Mouse (Mus musculus) cerebellum, adult 2 months (tissue): ENCODE data around the gene Dalrd3. TPM values are rescaled to one million over a fixed set of nuclear protein-coding genes. Genes with fewer than 3 reads are reported as not detected.

Source experiments
- DNase-seq, 2 experiments: peaks; one replicate each; pipeline ENCODE4 v3.0.0; 2021
- H3K27ac ChIP-seq: fragments of 200-500 bp; 2 replicates; pipeline ENCODE4 v1.5.1; 2012; ENCODE audit warnings: low read length, control low read depth, inconsistent platforms; ENCODE audit not compliant: insufficient read depth
- H3K27me3 ChIP-seq: fragments of 200-500 bp; 2 replicates; pipeline ENCODE4 v1.6.1; 2012; ENCODE audit warnings: inconsistent platforms, mild to moderate bottlenecking, low read length, moderate library complexity; ENCODE audit not compliant: control insufficient read depth, insufficient read depth
- H3K4me1 ChIP-seq: fragments of 200-500 bp; 2 replicates; pipeline ENCODE4 v1.6.1; 2011; ENCODE audit warnings: low read length; ENCODE audit not compliant: control insufficient read depth, insufficient read depth
- H3K4me3 ChIP-seq: fragments of 200-500 bp; replicated peaks from 2 replicates; pipeline ENCODE3; 2011; ENCODE audit warnings: mild to moderate bottlenecking, low read depth, low read length, control low read depth; ENCODE audit not compliant: insufficient read depth
- CTCF ChIP-seq: fragments of 200-500 bp; IDR thresholded peaks from 2 replicates; pipeline ENCODE4 v1.5.1; 2011; ENCODE audit warnings: low read depth, mild to moderate bottlenecking, control low read depth, low read length, moderate library complexity, borderline replicate concordance; ENCODE audit not compliant: insufficient read depth
- POLR2A ChIP-seq: fragments of 200-500 bp; IDR thresholded peaks from 2 replicates; pipeline ENCODE4 v1.6.1; 2011; ENCODE audit warnings: low read length, control low read depth, borderline replicate concordance; ENCODE audit not compliant: insufficient read depth
- WGBS: fragments of 180-500 bp; shearing (Covaris S2); methylation state at CpG from one replicate; pipeline ENCODE4 v1.1.7; 2018; 5-methylcytosine and 5-hydroxymethylcytosine counted together
- polyA plus RNA-seq: library from polyadenylated mRNA; depleted of rRNA; stranded (reverse); fragments of >200 nt; gene quantifications from 2 replicates; pipeline ENCODE4 v1.2.3, GENCODE M21; 2012

Gene Dalrd3
- polyA plus RNA-seq, 1 experiment: 215 TPM

DNA sequence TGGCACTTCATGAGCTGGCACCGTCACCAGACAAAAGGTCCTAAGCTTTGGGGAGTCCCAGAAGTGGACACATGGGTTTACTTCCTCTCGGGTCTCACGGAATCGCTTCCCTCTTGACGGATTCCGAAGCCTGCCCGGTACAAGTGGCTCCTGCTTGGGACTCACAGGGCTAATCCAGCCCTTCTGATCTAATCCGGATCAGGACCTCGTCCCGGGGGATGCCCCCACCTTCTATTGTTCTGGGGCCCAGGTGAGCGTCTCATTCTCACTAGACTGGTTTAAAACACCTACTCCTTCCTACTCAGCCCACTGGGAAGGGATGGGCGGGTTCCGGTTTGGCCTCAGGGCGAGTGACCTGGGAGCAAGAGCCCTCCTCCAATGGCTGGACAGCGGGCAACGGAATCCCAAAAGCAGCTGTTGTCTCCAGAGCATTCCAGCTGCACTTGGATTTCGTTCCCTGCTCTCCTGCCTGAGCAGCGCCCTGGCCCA, 1.7 kb upstream of the Dalrd3 start:
- H3K27ac ChIP-seq: peak overlapping the region; percentile 57; the same call in 1 of the 2 replicates
- no peak for TF ChIP-seq CTCF
- 14% methylated on average over 18 of the region's 18 CpGs for WGBS
- no peaks in the 10 kb centered on the region for H3K27me3 ChIP-seq
- peak overlapping the region; percentile 92 for H3K4me3 ChIP-seq
- no peak for DNase-seq
- peaks cover 8% of the 10 kb centered on the region for H3K4me1 ChIP-seq

DNA sequence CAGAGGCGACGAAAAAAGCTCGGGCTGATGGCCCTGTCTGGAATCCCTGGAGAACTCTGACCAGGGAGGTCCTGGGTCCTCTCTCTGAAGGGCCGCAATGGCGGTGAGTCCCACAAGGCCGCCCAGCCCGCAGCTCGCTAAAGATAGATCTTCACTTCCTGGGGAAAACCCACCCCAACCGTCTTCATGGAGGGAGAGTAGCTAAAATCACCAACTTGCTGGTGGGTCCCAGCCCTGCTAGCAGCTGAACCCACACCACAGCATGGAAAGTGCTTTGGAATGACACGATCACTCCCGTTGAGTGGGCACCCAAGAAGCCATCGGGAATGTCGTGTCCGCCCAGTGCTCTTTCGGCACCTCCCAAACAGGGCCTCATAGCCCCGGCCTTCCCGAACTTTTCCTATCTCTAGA, 1.2 kb upstream of the Dalrd3 start:
- no peak for DNase-seq
- Histone ChIP-seq H3K4me1 (peaks cover 8% of the 10 kb centered on the region), H3K27ac (no peak overlapping the region), H3K27me3 (no peaks in the 10 kb centered on the region), H3K4me3 (no peak overlapping the region)
- TF ChIP-seq POLR2A (no peak), CTCF (no peak)
- 81% methylated on average over 17 of the region's 17 CpGs for WGBS

DNA sequence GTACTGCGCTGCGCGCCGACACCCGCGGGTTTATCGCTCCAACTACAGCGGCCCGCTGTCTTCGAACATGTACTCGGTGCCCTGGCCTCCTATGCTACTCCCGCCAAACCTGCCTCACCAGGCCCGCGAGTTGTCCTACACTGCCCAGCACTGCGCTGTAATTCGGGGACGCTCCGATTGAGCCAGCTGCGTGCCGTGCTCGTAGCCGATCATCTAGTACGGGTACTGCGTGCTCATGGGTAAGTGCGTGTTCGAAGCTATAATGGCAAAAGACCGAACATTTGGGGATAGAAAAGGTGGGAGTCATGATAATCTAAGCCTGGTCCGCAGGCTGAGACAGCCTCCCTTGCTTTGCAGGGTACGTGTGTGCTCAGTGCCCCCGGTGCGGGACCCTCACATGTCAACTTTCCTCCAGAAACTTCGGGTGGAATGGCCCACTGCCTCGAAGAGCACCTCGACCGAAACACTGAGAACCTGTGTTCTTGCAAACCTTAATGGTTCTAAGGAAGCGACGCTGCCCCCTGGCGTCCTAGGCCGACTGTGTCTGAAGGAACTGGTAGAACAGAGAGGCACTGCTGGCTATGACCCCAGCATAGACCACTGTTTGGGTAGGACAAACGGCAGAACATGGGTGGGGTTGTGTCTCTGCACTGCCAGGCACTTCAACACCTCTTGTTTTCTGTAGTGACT, 666 bp downstream of the Dalrd3 start:
- Histone ChIP-seq H3K4me1 (peaks cover 8% of the 10 kb centered on the region), H3K27ac (no peak overlapping the region)
- TF ChIP-seq CTCF (peak; percentile 67), POLR2A (no peak)

DNA sequence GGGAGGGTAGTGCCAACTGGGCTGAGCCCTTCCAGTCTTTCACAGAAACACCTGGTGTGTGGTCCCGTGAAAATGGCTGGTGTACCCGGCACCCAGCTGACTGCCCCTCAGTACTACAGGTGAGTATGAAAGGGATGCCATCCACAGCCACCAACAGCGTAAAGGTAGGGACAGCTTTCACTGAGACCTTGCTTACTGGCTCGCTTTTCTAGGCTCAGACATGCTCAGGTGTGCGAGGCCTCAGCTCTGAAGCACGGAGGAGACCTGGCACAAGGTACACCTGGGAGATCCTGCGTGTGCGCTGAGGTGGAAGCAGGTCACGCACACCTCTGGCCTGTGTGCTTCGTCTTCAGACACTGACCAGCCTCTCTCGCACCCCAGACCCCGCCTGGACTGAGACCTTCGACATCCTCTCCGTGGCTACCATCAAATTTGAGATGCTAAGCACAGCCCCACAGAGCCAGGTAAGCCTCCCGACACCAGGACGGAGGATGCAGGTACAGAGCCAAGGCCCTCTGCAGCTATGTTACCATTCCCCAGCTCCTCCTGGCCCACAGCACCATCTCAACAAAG, 1.8 kb downstream of the Dalrd3 start:
- Histone ChIP-seq H3K27me3 (no peaks in the 10 kb centered on the region), H3K27ac (no peak overlapping the region), H3K4me3 (no peak overlapping the region), H3K4me1 (peaks cover 4% of the 10 kb centered on the region; the same call in 1 of the 2 replicates)
- 90% methylated on average over 16 of the region's 16 CpGs for WGBS
- DNase-seq: no peak
- no peak for TF ChIP-seq CTCF
- TF ChIP-seq POLR2A: no peak

More for the DNA sequence above, 666 bp downstream of the Dalrd3 start:
- WGBS: 1% methylated on average over 40 of the region's 40 CpGs
- peak overlapping the region; percentile 66 for H3K4me3 ChIP-seq
- DNase-seq: peak; percentile 69 to 74
- no peaks in the 10 kb centered on the region for H3K27me3 ChIP-seq

DNA sequence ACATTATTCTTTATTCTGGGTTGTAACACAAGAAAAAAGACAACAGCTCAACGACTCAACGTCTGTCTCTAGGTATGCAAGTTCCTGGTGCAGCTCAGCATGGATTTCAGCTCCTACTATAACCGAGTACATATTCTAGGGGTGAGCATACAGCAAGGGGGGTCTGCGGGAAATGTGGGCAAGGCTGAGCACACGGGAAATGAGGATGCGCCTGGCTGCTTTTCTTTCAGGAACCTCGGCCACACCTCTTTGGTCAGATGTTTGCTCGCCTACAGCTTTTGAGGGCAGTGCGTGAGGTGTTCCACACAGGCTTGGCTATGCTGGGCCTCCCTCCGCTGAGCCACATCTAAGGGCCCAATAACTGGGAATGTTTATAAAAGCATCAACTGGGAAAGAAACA, 2.6 kb downstream of the Dalrd3 start:
- Histone ChIP-seq H3K27ac (no peak overlapping the region), H3K27me3 (no peaks in the 10 kb centered on the region), H3K4me3 (no peak overlapping the region), H3K4me1 (peaks cover 4% of the 10 kb centered on the region; the same call in 1 of the 2 replicates)
- no peak for DNase-seq
- 77% methylated on average over 10 of the region's 10 CpGs for WGBS
- no peak for TF ChIP-seq POLR2A
- TF ChIP-seq CTCF: no peak

DNA sequence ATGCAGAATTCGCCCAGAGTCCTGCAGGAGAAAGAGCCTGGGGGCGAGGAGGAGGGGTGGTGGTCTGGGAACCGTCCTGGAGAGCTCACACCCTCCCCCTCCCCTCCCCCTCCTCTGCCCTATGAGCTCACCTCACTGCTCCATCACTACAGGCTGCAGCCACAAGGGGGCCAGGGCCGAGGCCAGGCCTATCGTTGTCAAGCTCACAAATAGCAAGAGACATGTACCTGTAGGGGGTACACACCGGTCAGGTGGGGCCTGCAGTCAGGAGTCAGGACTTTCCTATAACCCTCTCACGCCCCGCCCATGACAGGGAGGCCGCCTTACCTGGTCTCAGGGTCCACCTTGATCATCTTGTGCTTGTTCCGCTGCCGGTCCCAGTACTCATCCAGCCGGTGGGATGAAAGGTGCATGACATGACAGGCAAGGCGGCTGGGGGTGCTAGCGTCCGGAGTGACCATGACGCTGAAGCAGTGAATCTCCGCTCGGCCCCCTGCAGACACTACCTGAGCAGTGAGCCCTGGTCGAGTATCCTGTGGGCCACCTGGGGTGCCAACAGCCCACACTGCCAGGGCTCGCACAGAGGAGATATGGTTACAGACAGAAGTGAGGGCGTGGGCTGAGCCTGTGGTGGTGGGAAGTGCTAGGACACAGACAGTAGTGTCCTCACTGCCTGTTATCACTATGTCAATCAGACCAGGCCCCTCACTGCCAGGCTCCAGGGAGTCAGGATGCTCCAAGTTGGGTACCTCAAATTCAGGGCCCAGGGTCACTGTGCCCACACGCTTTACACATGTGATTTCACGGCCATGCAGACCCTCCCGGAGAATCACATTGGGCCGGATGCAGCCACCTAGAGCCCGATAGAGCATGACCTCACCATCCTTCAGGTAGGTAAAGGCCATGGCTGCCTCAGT, 4.3 kb downstream of the Dalrd3 start:
- no peaks in the 10 kb centered on the region for H3K27me3 ChIP-seq
- 49% methylated on average over 26 of the region's 26 CpGs for WGBS
- TF ChIP-seq CTCF (peak; percentile 50), POLR2A (no peak)
- H3K4me1 ChIP-seq: peaks cover 5% of the 10 kb centered on the region
- peak; percentile 56 to 57 for DNase-seq
- H3K27ac ChIP-seq: no peak overlapping the region
- H3K4me3 ChIP-seq: no peak overlapping the region

DNA sequence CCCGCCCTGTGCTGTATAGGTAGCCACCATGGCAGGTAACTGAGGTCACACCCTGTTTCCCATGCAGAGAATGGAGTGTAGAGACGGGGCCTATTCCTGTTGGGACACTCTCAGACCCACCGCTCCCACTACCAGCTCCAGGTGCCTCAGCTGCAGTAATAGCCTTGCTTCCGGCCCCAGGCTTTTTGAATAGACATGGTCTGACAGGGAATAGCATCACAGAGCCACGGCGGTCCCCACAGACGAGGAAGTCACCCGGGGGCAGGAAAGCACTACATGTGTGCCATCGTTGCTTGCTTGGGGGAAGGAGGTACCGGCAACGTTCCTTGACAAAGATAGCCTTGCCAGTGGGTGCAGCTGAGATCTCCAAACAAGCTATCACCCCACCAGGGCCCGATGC, 5.2 kb downstream of the Dalrd3 start:
- H3K27ac ChIP-seq: no peak overlapping the region
- WGBS: 81% methylated on average over 12 of the region's 12 CpGs
- no peaks in the 10 kb centered on the region for H3K27me3 ChIP-seq
- H3K4me1 ChIP-seq: peaks cover 7% of the 10 kb centered on the region
- TF ChIP-seq CTCF: no peak
- TF ChIP-seq POLR2A: no peak
- no peak for DNase-seq
- H3K4me3 ChIP-seq: no peak overlapping the region
